Mouse (Mus musculus) gastrocnemius, postnatal 36 days (tissue): ENCODE data around the gene Sos1. TPM values are rescaled to one million over a fixed set of nuclear protein-coding genes. Genes with fewer than 3 reads are reported as not detected.

Source experiments
- DNase-seq, 2 experiments: peaks; one replicate each; pipeline ENCODE4 v3.0.0; 2022
- intact Hi-C: fragments of 180-260 bp; cut with DNase I; formaldehyde crosslinking; loops from one replicate; pipeline ENCODE4 v1.15.1; 2025
- long read RNA-seq, 2 experiments: library from polyadenylated mRNA; stranded (forward); transcript quantifications; one replicate each; pipeline ENCODE4 v2.0.0; 2021
- total RNA-seq, 2 experiments: library from RNA; stranded (reverse); gene quantifications; 2 replicates each; pipeline ENCODE4 v1.2.3; 2021

Sos1 gene
- 10 to 100 TPM; 13.6 to 14.3 TPM for total RNA-seq
- long read RNA-seq, experiment 1, partial matches to known transcripts = 0 of 2 reads
- long read RNA-seq, experiment 1, other reads (novel, unspliced or antisense) = 2 of 2 reads
- long read RNA-seq, experiment 2, partial matches to known transcripts = 3 of 4 reads
- long read RNA-seq, experiment 2, other reads (novel, unspliced or antisense) = 1 of 4 reads

- intact Hi-C loops = no loop called here
Measured at GRCm38 (mm10) chr17:80480031-80480854, at the start of gene Sos1. Gene Sos1, minus strand, starts transcription at chr17:80480453.

GRCm38 (mm10) chr17:80523231-80523630, 43.0 kb upstream of the Sos1 start:
- intact Hi-C loops = no loop called here
- no peak for DNase-seq

More at GRCm38 (mm10) chr17:80480031-80480854, at the start of gene Sos1:
- peak; percentile 96 for DNase-seq

- intact Hi-C loops = no loop called here
- no peak for DNase-seq
Measured at GRCm38 (mm10) chr17:80522229-80522556, 41.9 kb upstream of the Sos1 start.

GRCm38 (mm10) chr17:80521521-80522228, 41.4 kb upstream of the Sos1 start:
- no peak for DNase-seq
- intact Hi-C loops = no loop called here

- DNase-seq = no peak
- intact Hi-C loops = no loop called here
Measured at GRCm38 (mm10) chr17:80520537-80520936, 40.3 kb upstream of the Sos1 start.

GRCm38 (mm10) chr17:80518811-80519210, 38.6 kb upstream of the Sos1 start:
- no peak for DNase-seq
- intact Hi-C loops = no loop called here

- intact Hi-C loops = no loop called here
- no peak for DNase-seq
Measured at GRCm38 (mm10) chr17:80517244-80517643, 37.0 kb upstream of the Sos1 start.

- intact Hi-C loops = no loop called here
- DNase-seq = no peak
Measured at GRCm38 (mm10) chr17:80515956-80516355, 35.7 kb upstream of the Sos1 start.

GRCm38 (mm10) chr17:80515513-80515912, 35.3 kb upstream of the Sos1 start:
- no peak for DNase-seq
- intact Hi-C loops = no loop called here

GRCm38 (mm10) chr17:80513766-80514165, 33.5 kb upstream of the Sos1 start:
- intact Hi-C loops = no loop called here
- DNase-seq = no peak

GRCm38 (mm10) chr17:80510459-80510855, 30.2 kb upstream of the Sos1 start:
- DNase-seq = no peak
- intact Hi-C loops = no loop called here

GRCm38 (mm10) chr17:80509494-80510458, 29.5 kb upstream of the Sos1 start:
- intact Hi-C loops = no loop called here
- no peak for DNase-seq

- no peak for DNase-seq
- intact Hi-C loops = no loop called here
Measured at GRCm38 (mm10) chr17:80505766-80506165, 25.5 kb upstream of the Sos1 start.

- no peak for DNase-seq
- intact Hi-C loops = no loop called here
Measured at GRCm38 (mm10) chr17:80505342-80505741, 25.1 kb upstream of the Sos1 start.

GRCm38 (mm10) chr17:80501805-80502172, 21.5 kb upstream of the Sos1 start:
- intact Hi-C loops = no loop called here

GRCm38 (mm10) chr17:80501037-80501804, 21.0 kb upstream of the Sos1 start:
- intact Hi-C loops = no loop called here
- DNase-seq = no peak

More at GRCm38 (mm10) chr17:80501805-80502172, 21.5 kb upstream of the Sos1 start:
- no peak for DNase-seq

GRCm38 (mm10) chr17:80500025-80500424, 19.8 kb upstream of the Sos1 start:
- DNase-seq = no peak
- intact Hi-C loops = no loop called here

GRCm38 (mm10) chr17:80498600-80499268, 18.5 kb upstream of the Sos1 start:
- intact Hi-C loops = no loop called here
- DNase-seq = no peak

GRCm38 (mm10) chr17:80497183-80497601, 16.9 kb upstream of the Sos1 start:
- no peak for DNase-seq
- intact Hi-C loops = no loop called here
